Mouse (Mus musculus) embryonic fibroblast, embryonic 13.5 days (primary cell): ENCODE measurements around the gene a.

Experiments
- CTCF ChIP-seq: IDR thresholded peaks from 2 replicates; pipeline ENCODE4 v1.5.1; 2011; ENCODE audit warnings: mild to moderate bottlenecking, control low read depth, low read length, moderate library complexity, borderline replicate concordance; ENCODE audit not compliant: insufficient read depth
- POLR2A ChIP-seq: IDR thresholded peaks from 2 replicates; pipeline ENCODE4 v1.6.1; 2011; ENCODE audit warnings: low read depth, mild to moderate bottlenecking, control low read depth, low read length, moderate library complexity

DNA sequence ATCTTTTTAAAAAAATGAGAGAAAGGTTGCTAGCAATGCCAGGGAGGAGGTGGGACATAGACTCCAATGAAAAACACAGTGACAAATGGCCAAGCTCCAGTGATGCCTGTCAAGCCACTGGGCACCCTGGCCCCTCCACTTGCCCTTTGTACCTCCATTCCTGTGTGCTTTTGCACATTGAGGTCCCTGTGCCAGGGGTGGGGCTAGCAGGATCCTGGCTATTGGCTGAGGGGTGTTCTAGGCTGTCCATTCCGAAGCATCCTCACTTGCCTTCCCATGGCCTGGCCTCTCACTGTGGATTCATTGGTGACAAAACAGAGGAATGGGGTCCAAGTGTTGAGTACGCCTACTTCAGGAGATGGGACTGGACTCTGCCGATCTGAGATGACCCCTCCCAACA lies 289.9 kb downstream of the a start:
- no peak for TF ChIP-seq CTCF
- TF ChIP-seq POLR2A: no peak
